Mouse (Mus musculus): ENCODE results near the gene Haspin.
"Not testable (repeated sequence)": the region's sequence is repeated elsewhere in the genome, so short reads cannot be mapped to it uniquely, and the experiment has no call there.

Haspin gene

GRCm38 (mm10) chr11:73144261-73144681 is 6.2 kb upstream of the Haspin start:
- DNase-seq (ENCODE audit: low spot score): no peak

GRCm38 (mm10) chr11:73137116-73137515 is 978 bp downstream of the Haspin start:
- no peak for DNase-seq (ENCODE audit: low spot score)

- DNase-seq (ENCODE audit: low spot score): no peak
Observed at GRCm38 (mm10) chr11:73136587-73136986, 1.5 kb downstream of the Haspin start.

- no peak for DNase-seq (ENCODE audit: low spot score)
Observed at GRCm38 (mm10) chr11:73134222-73134621, 3.9 kb downstream of the Haspin start.

- DNase-seq (ENCODE audit: low spot score): no peak
Observed at GRCm38 (mm10) chr11:73132999-73133398, 5.1 kb downstream of the Haspin start.

- no peak for DNase-seq (ENCODE audit: low spot score)
Observed at GRCm38 (mm10) chr11:73131020-73131419, 7.1 kb downstream of the Haspin start.

GRCm38 (mm10) chr11:73126495-73126894 is 11.6 kb downstream of the Haspin start:
- no peak for DNase-seq (ENCODE audit: low spot score)

- no peak for DNase-seq (ENCODE audit: low spot score)
Observed at GRCm38 (mm10) chr11:73111414-73111813, 26.7 kb downstream of the Haspin start.

GRCm38 (mm10) chr11:73109941-73110340 is 28.2 kb downstream of the Haspin start:
- no peak for DNase-seq (ENCODE audit: low spot score)

GRCm38 (mm10) chr11:73108898-73109625 is 29.0 kb downstream of the Haspin start:
- no peak for DNase-seq (ENCODE audit: low spot score)

GRCm38 (mm10) chr11:73108195-73108897 is 29.7 kb downstream of the Haspin start:
- no peak for DNase-seq (ENCODE audit: low spot score)

- DNase-seq (ENCODE audit: low spot score): not testable (repeated sequence)
Observed at GRCm38 (mm10) chr11:73107358-73107757, 30.7 kb downstream of the Haspin start.

GRCm38 (mm10) chr11:73105246-73105645 is 32.8 kb downstream of the Haspin start:
- DNase-seq (ENCODE audit: low spot score): no peak

- DNase-seq (ENCODE audit: low spot score): no peak
Observed at GRCm38 (mm10) chr11:73101308-73101707, 36.8 kb downstream of the Haspin start.

- no peak for DNase-seq (ENCODE audit: low spot score)
Observed at GRCm38 (mm10) chr11:73099976-73100750, 37.9 kb downstream of the Haspin start.

GRCm38 (mm10) chr11:73098860-73099259 is 39.2 kb downstream of the Haspin start:
- no peak for DNase-seq (ENCODE audit: low spot score)

GRCm38 (mm10) chr11:73094231-73094995 is 43.7 kb downstream of the Haspin start:
- DNase-seq (ENCODE audit: low spot score): no peak

- DNase-seq (ENCODE audit: low spot score): no peak
Observed at GRCm38 (mm10) chr11:73092877-73093276, 45.2 kb downstream of the Haspin start.

GRCm38 (mm10) chr11:73092057-73092456 is 46.0 kb downstream of the Haspin start:
- DNase-seq (ENCODE audit: low spot score): no peak

- no peak for DNase-seq (ENCODE audit: low spot score)
Observed at GRCm38 (mm10) chr11:73090826-73091225, 47.3 kb downstream of the Haspin start.

GRCm38 (mm10) chr11:73090283-73090682 is 47.8 kb downstream of the Haspin start, which contains the start of gene Itgae:
Gene Itgae (plus strand): TSS chr11:73090583.
- no peak for DNase-seq (ENCODE audit: low spot score)
